Mouse (Mus musculus) large intestine, adult 2 months (tissue): Measurements from ENCODE around the gene Kirrel3. TPM values are rescaled to one million over a fixed set of nuclear protein-coding genes. Genes with fewer than 3 reads are reported as not detected.
A peak's percentile ranks its signal among the peaks of the same experiment; 100 is the strongest.

Experiments
- DNase-seq: peaks from one replicate; pipeline ENCODE4 v3.0.0-alpha.2; 2012; ENCODE audit warnings: low read depth, low spot score
- WGBS: fragments of 180-500 bp; shearing (Covaris S2); methylation state at CpG from one replicate; pipeline ENCODE4 v1.1.7; 2018; 5-methylcytosine and 5-hydroxymethylcytosine counted together
- polyA plus RNA-seq: library from polyadenylated mRNA; depleted of rRNA; stranded (reverse); fragments of >200 nt; gene quantifications from 2 replicates; pipeline ENCODE4 v1.2.3, GENCODE M21; 2012

Kirrel3 gene
- polyA plus RNA-seq, 1 experiment = 0.21 TPM

DNA sequence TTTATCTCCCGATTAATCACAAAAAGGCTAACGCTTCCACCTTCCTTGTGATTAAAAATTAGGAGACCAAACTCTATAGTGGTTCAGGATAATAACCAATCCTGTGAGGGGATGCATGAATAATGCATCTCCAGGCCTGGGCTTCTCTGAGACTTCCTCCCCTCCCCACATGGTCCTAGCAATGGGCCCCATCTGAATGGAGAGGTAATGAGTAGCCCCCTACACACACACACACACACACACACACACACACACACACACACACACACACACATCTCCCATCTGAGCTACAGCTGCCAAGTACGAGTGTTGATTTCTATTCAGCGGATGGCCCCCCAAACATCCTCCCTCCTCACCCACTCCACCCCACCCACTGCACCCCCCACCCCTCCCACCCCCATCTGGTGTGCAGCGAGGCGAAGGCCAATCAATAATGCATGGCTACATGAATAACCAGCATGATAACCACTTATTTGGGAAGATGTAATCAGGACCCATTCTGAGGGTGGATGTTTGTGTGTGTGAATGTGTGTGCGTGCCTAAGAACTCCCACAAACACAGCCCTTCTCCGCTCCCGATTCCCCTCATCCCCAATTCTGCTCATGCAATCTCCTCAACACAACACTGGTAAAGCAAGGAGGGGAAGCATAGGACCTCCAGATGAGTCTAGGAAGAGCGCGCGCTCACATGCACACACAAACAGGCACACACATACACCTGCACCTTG is 501.9 kb downstream of the Kirrel3 start:
- DNase-seq = no peak
- WGBS = 95% methylated on average over 12 of the region's 12 CpGs

DNA sequence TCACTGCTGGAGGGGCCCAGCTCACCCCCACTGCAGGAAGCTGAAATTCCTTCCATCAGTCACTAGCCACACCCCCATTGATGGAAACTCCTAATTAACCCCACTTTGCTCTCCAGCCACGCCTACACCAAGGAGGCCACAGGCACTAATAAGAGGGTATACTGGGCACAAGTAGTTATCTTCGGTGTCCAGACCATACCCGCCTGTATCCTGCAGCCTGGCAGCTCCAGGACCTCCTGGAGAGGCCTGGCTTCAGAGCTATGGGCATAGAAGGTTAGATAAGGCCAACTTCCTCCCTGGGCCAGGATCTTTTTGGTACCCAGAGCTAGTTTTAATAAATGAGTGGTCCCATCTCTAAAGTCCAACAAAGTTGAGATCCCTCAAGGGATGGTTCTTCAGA is 503.0 kb downstream of the Kirrel3 start:
- WGBS = 90% methylated on average over 3 of the region's 3 CpGs
- DNase-seq = no peak

DNA sequence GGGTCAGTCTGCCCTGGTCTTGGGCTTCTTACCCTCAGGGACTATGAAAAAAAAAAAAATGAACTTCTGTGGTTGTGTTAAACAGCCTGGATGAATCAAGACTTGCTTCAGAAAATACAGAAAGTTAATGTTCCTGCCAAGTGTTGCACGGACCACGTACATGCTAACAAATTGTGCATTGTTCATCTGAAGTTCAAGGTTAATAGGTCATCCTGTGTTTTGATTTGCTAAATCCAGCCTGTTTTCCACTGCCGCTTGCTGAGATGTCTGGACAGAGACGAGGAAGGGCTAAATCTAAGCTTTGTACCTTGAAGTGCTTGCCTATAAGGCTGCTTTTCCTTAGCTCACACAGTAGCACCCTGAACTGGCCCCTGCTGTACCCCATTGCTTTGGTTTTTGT is 506.5 kb downstream of the Kirrel3 start:
- no peak for DNase-seq
- WGBS = 66% methylated on average over 4 of the region's 4 CpGs

DNA sequence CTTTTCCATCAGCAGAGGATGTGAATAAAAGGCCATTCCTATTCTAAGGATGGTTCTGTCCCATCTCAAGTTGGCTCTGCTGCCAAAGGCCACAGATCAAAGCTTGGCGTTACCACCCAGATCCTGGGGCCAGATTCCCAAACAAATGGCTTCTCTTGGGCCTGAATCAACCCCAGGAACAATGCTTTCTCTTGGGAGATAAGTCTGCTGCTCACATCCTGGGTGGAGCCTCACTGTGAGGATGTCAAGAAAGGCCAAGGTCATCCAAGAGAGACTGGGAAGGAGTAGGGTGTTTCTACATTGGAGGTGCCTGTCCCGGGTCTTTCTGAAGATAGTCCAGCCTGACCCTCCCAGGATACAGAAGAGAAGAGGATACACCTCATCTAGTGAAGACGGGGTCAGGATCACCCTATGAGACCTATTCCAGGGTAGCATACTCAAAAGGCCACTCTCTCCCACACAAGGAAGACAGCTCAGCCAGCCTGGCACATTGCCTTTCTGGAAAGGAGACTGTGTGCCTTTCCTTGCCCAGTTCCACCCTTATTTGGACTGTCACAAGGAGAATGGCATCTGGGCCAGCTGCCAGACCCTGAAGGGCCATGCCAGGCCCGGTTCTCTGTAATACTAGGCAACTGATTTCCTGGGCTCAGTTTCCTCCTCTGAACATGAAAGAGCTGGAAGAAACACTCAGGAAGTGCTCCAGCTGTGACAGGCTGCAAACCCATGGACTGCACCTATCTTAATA is 507.9 kb downstream of the Kirrel3 start:
- 21% methylated on average over 4 of the region's 4 CpGs for WGBS
- DNase-seq = peak; percentile 84

DNA sequence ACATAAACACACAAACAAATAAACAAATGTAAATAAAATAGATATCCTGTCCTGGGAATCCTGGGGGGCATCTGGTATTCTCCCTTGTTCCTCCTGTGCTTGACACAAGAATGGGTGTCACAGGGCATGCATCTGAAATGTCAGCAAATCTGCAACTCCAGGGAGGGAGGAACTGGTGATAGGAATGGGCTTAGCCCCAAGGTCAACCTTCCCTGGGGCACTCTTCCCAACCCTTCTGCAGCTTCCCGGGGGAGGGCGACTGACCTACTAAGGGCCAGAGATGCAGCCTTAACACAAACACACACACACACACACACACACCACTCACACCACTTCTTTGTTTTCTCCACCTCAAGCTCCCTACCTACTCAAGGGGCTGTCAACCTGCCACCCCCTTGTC is 509.4 kb downstream of the Kirrel3 start:
- 82% methylated on average over 2 of the region's 2 CpGs for WGBS
- no peak for DNase-seq

DNA sequence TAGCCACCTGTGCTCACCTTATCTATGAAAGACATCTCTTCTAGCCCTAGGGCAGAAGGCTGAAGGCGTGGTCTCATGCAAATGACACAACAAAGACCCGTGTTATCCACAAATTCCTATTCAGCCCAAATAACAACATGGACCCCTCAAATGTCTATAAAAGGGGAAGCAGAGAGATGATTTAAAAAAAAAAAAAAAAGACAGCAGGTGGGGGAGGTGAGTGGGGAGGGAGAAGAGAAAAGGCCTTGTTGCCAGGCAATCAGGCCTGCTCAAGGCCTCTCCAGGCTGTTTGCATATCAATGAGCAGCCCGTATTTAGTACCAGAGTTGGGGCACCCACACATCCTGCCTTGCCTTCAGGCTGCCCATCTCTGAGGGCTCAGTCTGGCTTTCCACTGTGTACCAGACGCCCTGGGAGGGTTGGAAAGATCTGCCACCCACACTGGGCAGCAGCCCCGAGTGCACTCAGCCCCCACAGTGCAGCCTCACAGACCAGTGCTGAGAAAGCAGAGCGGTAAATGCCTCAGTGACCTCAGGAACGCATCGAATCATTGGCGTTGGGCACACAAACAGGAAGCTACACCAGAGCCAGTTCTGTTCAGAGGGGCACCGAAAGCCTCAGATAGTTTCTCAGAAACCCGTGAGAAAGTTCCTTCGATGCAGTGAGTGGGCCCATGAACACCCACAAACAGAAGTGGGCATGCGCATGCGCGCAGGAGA is 510.1 kb downstream of the Kirrel3 start:
- WGBS = 85% methylated on average over 15 of the region's 15 CpGs

DNA sequence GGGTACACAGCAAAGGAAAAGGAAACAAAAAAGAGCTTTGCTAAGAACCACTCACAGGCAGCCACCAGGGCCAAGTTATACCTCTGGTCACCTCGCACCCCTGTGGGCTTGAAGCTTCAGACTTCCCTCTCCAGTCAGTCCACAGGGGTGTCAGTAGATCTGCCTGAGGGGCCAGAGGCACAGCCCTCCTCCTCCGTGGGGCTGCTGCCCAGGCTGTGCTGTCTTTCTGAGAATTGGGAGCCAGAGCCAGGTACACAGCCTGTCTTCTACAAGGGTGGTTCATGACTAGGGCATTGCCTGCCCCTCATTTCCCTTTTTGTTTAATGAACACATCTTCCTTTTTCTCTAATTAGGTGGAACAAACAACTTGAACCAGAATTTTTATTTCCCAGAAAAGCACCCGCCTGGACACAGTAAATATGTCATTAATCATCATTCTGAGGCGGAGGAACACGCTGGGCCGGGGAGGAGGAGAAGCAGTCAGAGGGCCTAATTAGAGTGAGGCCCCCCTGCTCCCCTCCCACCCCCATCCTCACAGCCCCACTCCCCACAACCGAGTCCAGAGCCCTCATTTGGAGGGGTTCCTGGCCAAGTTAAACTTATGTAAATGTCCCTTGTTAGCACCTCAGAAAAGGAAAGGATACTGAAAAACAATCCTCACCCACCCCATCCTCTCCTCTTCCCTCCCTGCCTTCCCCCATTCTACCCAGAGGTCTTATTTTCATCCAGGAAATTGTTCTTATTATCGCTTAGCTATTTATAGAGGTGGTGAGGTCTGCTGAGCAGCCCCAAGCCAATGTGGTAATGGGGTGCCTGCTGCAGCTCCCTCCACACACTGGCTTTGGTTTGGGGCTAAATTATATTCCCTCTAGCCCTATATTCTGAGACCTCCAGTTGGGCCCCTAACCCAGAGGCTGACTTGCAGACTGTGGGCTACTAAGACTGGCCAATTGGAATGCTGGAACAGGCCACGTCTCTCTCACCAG is 512.5 kb downstream of the Kirrel3 start:
- DNase-seq = no peak
- WGBS = 64% methylated on average over 9 of the region's 9 CpGs

More for the DNA sequence above, 510.1 kb downstream of the Kirrel3 start:
- DNase-seq = no peak

DNA sequence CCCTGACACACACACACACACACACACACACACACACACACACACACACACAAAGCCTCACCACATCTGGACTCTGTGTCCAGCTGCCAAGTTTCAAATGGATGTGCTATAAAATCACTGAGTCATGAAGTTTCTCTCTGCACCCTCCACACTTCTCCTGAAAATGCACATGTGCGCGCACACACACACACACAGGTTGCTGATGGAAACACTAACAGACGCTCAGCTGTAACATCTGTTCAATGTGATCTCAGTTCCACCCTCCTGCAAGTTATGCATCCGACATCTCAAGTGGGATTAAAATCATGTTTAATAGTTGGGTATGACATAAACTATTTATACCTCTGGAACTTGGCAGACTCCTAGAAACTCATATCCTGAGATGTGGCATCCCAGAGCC is 518.4 kb downstream of the Kirrel3 start:
- WGBS = 72% methylated on average over 4 of the region's 4 CpGs

DNA sequence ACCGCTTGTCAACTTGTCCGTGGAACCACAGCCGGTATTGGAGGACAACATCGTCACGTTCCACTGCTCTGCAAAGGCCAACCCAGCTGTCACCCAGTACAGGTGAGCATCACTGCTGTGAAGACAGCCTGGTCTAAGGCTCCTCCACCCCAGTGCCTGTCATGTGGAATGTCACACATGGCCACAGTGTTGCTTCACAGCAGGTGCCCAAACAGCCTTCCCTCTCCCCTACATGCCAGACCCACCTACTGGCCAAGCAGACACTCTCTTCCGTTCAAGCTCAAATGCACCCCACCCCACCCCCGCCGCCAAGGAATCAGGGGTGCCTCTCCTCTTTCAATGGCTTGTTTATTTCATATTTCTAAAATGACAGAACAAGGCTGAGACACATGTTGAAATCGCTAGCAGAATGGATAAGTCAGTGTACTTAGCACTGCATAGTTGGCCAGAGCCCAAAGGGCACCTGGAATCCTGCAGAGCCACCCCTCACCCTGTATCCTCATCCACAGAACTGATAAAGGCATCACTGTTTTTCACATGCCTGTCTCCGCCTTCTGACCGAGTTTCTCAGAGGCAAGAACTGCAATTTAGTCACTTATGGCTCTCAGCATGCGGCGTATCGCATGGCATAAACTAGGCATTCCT is 522.1 kb downstream of the Kirrel3 start:
- WGBS = 64% methylated on average over 14 of the region's 14 CpGs

More for the DNA sequence above, 518.4 kb downstream of the Kirrel3 start:
- no peak for DNase-seq

DNA sequence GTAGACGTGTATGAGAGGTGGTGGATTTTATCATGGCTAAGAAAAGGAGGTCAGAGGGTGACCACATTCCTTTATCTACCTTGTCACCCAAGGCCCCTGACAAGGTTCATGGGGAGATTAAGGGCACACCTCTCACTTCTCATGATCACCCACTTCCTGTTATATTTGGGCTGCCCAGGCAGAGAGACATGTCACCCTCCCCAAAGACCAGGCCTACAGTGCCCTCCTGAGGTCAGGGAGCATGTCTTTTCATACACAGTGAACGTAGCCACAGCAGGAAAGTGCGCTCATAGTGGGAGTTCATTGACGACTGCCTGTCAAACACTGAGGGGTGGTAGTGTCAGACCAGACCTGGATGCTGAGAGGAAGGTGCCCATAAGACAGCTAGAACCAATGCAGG is 531.1 kb downstream of the Kirrel3 start:
- WGBS = 40% methylated on average over 4 of the region's 4 CpGs
- no peak for DNase-seq

More for the DNA sequence above, 522.1 kb downstream of the Kirrel3 start:
- DNase-seq = no peak

DNA sequence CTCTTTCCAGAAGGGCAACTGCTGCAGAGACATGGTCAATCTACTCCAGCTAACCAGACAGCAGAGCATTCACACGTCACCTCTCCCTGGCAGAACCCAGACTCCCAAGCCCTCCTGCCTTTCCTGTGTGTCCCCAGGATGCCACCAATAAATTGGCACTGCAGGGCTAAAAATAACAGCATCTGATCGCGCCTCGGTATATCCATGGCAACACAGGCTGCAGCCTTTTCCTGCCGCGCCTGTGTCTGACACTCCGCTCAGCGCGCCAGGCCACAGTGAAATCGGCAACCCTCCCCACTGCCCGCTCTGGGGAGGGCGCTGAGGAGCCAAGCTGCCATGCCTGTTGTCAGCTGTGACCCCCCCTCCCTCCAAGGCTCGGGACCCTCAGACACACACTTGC is 531.9 kb downstream of the Kirrel3 start:
- no peak for DNase-seq
- WGBS = 18% methylated on average over 13 of the region's 13 CpGs

DNA sequence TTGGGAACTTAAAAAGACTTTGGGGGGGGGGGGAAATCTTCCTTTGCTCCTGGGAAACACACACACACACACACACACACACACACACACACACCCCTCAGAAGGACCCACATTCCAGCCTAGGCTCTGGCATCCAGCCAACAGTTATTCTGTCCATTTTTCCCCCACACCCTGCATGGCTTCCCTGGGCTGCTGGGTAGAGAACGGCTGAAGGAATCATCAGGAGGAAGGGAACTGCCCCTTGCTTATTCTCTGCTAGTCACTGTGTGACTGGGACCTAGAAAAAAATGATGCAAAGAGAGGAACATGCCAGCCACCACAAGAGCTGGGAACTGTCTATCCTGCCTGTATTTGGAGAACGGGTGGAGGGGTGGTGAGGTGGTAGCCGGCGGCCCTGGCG is 532.4 kb downstream of the Kirrel3 start:
- 18% methylated on average over 5 of the region's 5 CpGs for WGBS
- DNase-seq = no peak

DNA sequence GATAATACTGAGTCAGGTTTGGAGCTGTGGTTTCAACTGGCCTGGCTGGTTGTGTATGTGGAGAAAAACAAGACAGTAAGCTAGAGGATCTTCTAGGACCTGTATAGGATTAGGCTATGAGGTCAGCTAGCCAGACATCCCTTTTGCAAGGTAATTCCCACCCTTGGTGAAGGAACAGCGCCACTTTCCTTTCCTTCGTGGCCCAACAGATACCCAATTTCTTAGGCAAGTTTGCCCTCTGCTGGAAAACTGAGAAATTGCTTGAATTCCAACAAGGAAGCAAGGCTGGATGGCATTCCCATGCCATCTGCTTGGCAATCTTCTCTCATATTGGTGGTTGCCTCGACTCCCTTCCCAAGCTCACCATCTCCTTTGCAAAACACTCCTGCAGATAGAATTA is 533.7 kb downstream of the Kirrel3 start:
- DNase-seq = peak; percentile 64
- 5% methylated on average over 3 of the region's 3 CpGs for WGBS

DNA sequence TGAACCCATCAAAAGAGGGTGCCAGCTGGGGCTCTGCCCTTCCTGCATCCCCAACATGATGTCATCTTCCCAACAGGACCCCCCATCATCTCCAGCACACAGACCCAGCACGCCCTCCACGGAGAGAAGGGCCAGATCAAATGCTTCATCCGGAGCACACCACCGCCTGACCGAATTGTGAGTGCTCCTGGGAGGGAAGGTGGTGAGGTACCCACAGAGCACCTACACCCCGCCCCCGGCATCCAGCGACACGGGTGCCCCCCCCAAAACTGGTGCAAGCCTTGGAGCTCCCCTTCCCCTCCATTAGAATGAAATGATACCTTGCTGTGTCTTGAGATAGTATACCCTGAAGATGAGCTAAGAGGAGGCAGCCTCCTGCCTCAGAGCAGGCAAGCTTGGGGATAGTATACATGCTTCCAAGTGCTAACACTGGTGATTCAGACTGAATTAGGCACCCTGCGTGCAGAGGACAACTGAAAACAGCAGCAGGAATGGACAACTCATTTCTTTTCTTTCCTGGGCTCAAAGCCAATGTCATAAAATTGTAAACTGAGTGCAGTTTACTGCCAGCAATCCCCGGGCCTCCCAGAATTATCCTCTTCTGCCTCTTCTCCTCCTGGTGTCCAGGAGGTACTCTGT is 534.4 kb downstream of the Kirrel3 start:
- peak; percentile 63 for DNase-seq
- 36% methylated on average over 11 of the region's 11 CpGs for WGBS

DNA sequence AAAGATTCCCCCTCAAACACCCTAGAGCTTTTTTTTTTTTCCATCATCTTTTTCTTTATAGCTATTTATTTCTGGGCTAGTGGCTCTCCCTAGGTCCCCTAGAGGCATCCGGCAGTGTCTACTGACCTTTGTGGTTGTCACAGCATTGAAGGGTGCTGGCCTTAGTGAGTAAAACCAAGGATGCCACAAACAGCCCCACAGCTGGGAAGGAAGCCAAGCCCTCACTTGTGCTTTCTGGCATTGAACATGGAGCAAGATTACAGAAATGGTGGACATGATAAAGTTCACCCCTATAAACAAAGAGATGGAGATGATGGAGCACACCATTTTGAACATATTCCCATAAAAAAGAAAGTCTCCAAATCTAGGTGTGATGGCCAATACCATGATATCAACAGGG is 536.0 kb downstream of the Kirrel3 start:
- WGBS = 78% methylated on average over 1 of the region's 1 CpGs
- no peak for DNase-seq

DNA sequence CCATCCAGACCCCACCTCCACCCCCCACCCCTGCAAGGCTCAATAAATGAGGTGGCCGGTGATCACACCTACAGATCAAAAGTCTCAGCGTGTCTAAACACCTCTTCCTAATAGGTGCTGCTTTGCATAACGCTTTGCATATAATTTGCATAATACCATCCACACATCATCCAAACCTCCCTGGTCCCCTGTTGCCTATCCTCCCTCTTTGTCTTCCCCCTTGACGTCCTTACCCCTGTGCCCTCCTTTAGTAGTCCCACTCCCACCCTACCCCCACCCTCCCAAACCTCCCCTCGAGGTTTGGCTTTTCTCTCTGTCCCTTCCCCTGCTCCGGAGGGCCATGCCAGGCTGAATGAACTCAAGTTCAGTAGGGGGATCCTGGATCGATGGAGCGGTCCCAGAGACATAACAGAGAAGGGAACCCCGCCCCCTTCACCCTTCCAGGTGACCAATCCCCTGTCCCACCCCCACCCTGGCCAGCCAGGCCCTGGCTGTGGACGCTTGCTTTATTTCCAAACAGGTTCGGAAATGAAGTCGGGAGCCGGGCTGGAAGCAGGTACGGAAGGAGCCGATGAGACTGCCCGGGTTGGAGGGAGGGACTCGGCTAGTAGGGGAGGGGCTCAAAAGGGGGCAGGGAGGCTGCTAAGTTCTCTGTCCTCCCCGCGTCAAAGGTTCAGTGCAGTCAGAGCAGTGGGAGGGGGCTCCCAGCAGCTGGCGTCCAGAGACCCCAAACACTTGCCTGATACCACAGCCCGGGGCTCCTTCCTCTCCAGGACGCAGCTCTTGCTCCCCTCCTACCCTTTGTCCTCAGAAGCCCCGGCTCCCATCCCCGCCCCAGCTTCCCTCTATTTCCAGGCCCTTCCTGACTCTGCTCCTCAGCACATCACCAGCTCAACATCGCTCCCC is 539.1 kb downstream of the Kirrel3 start:
- whole genome bisulfite sequencing = 40% methylated on average over 25 of the region's 25 CpGs

DNA sequence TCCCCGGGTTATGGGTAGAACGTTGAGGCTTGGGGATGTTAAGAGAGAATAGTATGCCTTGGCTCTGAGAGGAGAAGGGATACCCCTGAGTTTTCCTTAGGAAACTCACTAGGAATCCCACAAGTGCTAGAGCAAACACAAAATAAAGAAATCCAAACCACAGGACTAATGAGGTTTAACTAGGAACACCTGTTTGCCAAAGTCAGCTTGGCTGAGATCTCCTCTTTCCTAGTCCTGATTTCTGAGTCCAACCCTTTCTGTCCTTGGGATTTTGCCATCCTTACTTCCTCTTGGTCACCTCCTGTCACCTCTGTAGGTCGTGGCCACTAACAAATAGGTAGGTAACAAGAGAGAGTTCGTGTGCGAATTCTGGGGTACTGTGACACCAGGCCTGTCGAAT is 540.6 kb downstream of the Kirrel3 start:
- 76% methylated on average over 6 of the region's 6 CpGs for WGBS
- DNase-seq = no peak

More for the DNA sequence above, 539.1 kb downstream of the Kirrel3 start:
- no peak for DNase-seq
